Mouse (Mus musculus): ENCODE measurements around the gene Serpina3n. TPM values are rescaled to one million over a fixed set of nuclear protein-coding genes. Genes with fewer than 3 reads are reported as not detected.

Gene Serpina3n
- polyA plus RNA-seq (2014; fragmentation: Illumina TruSeq; extraction: RNeasy Lipid Tissue Mini Kit (QIAGEN cat#74804); ENCODE audit: insufficient read depth, low read depth, low replicate concordance): 63.6 TPM

GRCm38 (mm10) chr12:104406454-104406885 lies at the start of gene Serpina3n:
Gene Serpina3n, plus strand, starts transcription at chr12:104406729.

Other genes starting within 250 kb of the Serpina3n start
- gene Serpina3f, start 192.2 kb upstream of the Serpina3n start, polyA plus RNA-seq (2014; fragmentation: Illumina TruSeq; extraction: RNeasy Lipid Tissue Mini Kit (QIAGEN cat#74804); ENCODE audit: insufficient read depth, low read depth, low replicate concordance): 1.2 TPM
- gene Serpina3g, start 170.5 kb upstream of the Serpina3n start, polyA plus RNA-seq (2014; fragmentation: Illumina TruSeq; extraction: RNeasy Lipid Tissue Mini Kit (QIAGEN cat#74804); ENCODE audit: insufficient read depth, low read depth, low replicate concordance): 9.4 TPM
- gene Serpina3i, start 143.6 kb upstream of the Serpina3n start, polyA plus RNA-seq (2014; fragmentation: Illumina TruSeq; extraction: RNeasy Lipid Tissue Mini Kit (QIAGEN cat#74804); ENCODE audit: insufficient read depth, low read depth, low replicate concordance): 0.91 TPM
- gene Serpina3j, start 92.2 kb upstream of the Serpina3n start, polyA plus RNA-seq (2014; fragmentation: Illumina TruSeq; extraction: RNeasy Lipid Tissue Mini Kit (QIAGEN cat#74804); ENCODE audit: insufficient read depth, low read depth, low replicate concordance): not detected
- gene Serpina3k, start 68.2 kb upstream of the Serpina3n start, polyA plus RNA-seq (2014; fragmentation: Illumina TruSeq; extraction: RNeasy Lipid Tissue Mini Kit (QIAGEN cat#74804); ENCODE audit: insufficient read depth, low read depth, low replicate concordance): 0.18 TPM
- 2.3 TPM for gene Serpina3m, start 68.2 kb upstream of the Serpina3n start, polyA plus RNA-seq (2014; fragmentation: Illumina TruSeq; extraction: RNeasy Lipid Tissue Mini Kit (QIAGEN cat#74804); ENCODE audit: insufficient read depth, low read depth, low replicate concordance)
- gene Gsc, start 66.6 kb downstream of the Serpina3n start, polyA plus RNA-seq (2014; fragmentation: Illumina TruSeq; extraction: RNeasy Lipid Tissue Mini Kit (QIAGEN cat#74804); ENCODE audit: insufficient read depth, low read depth, low replicate concordance): 0.38 TPM